Mouse (Mus musculus): ENCODE results near the gene 4933402J07Rik. TPM values are rescaled to one million over a fixed set of nuclear protein-coding genes. Genes with fewer than 3 reads are reported as not detected.
A peak's percentile ranks its signal among the peaks of the same experiment; 100 is the strongest.

4933402J07Rik gene
- polyA plus RNA-seq (2014; fragmentation: Nextera tagmentation; extraction: Ambion mirVana): not detected in 2 replicates

DNA sequence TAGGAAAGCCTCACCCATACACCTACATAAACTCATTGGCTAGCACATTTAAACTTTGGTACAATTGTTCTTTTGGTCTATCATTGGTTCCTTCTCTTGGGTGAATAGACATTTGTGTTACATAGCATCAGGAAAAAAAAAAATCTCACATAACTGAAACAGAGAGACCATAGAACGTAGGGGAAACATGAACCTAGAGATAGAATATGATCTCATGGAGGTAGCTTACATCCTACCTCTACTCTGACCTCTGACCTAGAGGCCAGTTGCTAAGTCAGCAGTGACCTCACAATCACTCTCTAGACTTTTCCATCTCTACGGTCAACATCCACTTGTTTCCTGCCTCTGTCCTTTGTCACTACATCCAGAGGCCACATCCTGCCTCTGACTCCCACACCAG lies at the start of gene 4933402J07Rik:
Gene 4933402J07Rik (plus strand): TSS at position 301 of the 400 bp plus-strand sequence.
- 59% methylated on average over 2 of the region's 2 CpGs for WGBS
- Histone ChIP-seq H3K27ac (replicated peaks; ENCODE audit: low read depth, low read length) (no peak within 1 kb of the TSS), H3K4me3 (ENCODE audit: low read depth, low read length) (no peak within 1 kb of the TSS), H3K27me3 (ENCODE audit: control insufficient read depth, insufficient read depth, low read length) (no peaks in the 10 kb centered on the region), H3K9me3 (replicated peaks; ENCODE audit: control insufficient read depth, low read length) (no peaks in the 10 kb centered on the region), H3K4me1 (ENCODE audit: control insufficient read depth, insufficient read depth, low read length) (no peaks in the 10 kb centered on the region), H3K4me2 (ENCODE audit: low read depth, low read length) (no peak within 1 kb of the TSS), H3K36me3 (replicated peaks; ENCODE audit: control insufficient read depth, insufficient read depth, low read depth, low read length) (no peaks in the 10 kb centered on the region), H3K9ac (replicated peaks; ENCODE audit: low read length) (no peak within 1 kb of the TSS)
- ATAC-seq (replicated peaks; ENCODE audit: insufficient number of reproducible peaks, low FRiP score, low TSS enrichment, low read depth) (no peak), DNase-seq (ENCODE audit: low spot score) (no peak)

DNA sequence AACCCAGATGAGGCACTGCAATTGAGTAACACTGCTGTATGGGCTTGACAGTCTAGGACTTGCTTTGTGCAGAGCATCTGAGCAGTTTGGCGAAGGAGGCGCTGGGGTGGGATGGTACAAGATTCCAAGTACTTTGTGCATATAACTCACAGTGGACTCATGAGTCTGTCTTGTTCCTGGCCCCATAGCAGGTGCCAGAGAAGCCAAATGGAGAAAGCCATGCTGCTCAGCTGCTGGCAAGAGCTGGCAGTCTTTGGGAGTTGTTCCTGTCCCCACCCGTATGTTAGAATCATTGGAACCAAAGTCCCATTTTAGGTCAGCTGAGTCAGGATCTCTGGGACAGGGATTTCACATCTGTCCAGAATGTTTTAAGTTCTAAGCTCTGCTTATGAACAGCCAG lies 46.5 kb upstream of the 4933402J07Rik start:
- ATAC-seq (replicated peaks; ENCODE audit: insufficient number of reproducible peaks, low FRiP score, low TSS enrichment, low read depth): no peak
- H3K27me3 ChIP-seq (ENCODE audit: control insufficient read depth, insufficient read depth, low read length): no peaks in the 10 kb centered on the region
- WGBS: 96% methylated on average over 3 of the region's 3 CpGs

DNA sequence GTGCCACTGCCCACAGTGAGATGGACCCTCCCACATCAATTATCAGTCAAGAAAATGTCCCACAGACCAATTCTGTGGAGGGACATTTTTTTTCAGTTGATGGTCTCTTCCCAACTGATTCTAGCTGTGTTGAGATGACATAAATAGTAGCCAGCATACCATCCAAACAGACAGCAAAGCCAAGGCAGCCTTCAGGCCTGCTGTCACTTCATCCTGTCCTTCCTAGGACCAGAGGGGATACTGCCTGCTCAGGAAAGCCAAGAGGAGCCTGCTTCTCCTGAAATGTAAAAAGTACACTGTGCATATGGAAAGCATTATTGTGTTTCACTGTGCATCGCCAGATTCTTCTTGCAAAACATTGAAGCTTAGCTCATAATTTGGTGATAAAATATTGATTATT lies 38.6 kb upstream of the 4933402J07Rik start:
- Histone ChIP-seq H3K27ac (replicated peaks; ENCODE audit: low read depth, low read length) (no peak overlapping the region), H3K4me3 (ENCODE audit: low read depth, low read length) (no peak overlapping the region), H3K4me2 (ENCODE audit: low read depth, low read length) (no peak overlapping the region), H3K27me3 (ENCODE audit: control insufficient read depth, insufficient read depth, low read length) (no peaks in the 10 kb centered on the region), H3K36me3 (replicated peaks; ENCODE audit: control insufficient read depth, insufficient read depth, low read depth, low read length) (no peaks in the 10 kb centered on the region), H3K4me1 (ENCODE audit: control insufficient read depth, insufficient read depth, low read length) (no peaks in the 10 kb centered on the region), H3K9me3 (replicated peaks; ENCODE audit: control insufficient read depth, low read length) (no peaks in the 10 kb centered on the region), H3K9ac (replicated peaks; ENCODE audit: low read length) (no peak overlapping the region)
- DNase-seq (ENCODE audit: low spot score) (no peak), ATAC-seq (replicated peaks; ENCODE audit: insufficient number of reproducible peaks, low FRiP score, low TSS enrichment, low read depth) (no peak)
- WGBS: 65% methylated on average over 1 of the region's 1 CpGs

More for the DNA sequence above, 46.5 kb upstream of the 4933402J07Rik start:
- Histone ChIP-seq H3K4me1 (ENCODE audit: control insufficient read depth, insufficient read depth, low read length) (no peaks in the 10 kb centered on the region), H3K27ac (replicated peaks; ENCODE audit: low read depth, low read length) (no peak overlapping the region), H3K4me3 (ENCODE audit: low read depth, low read length) (no peak overlapping the region), H3K9ac (replicated peaks; ENCODE audit: low read length) (no peak overlapping the region), H3K36me3 (replicated peaks; ENCODE audit: control insufficient read depth, insufficient read depth, low read depth, low read length) (no peaks in the 10 kb centered on the region), H3K9me3 (replicated peaks; ENCODE audit: control insufficient read depth, low read length) (no peaks in the 10 kb centered on the region), H3K4me2 (ENCODE audit: low read depth, low read length) (no peak overlapping the region)
- no peak for DNase-seq (ENCODE audit: low spot score)

DNA sequence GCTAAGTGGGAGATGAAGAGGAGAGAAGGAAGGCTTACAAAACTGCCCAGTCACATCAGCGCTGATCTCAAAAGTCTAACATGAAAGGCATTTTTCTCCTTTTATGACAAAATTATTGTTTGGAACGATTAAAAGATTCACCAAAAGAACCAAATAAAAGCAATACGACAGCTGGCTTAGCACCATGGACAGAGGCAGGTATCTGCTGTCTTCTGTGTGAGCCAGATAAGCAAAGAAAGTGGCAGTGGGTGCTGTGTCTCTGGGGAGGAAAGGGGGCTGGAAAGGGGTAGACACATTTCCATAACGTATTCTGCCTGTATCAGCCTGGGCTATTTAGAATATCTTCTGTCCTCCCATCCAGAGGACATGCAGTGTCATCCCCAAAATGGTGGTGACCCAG lies 32.5 kb upstream of the 4933402J07Rik start:
- 58% methylated on average over 4 of the region's 4 CpGs for WGBS
- no peak for ATAC-seq (replicated peaks; ENCODE audit: insufficient number of reproducible peaks, low FRiP score, low TSS enrichment, low read depth)
- H3K27me3 ChIP-seq (ENCODE audit: control insufficient read depth, insufficient read depth, low read length): no peaks in the 10 kb centered on the region
- H3K9ac ChIP-seq (replicated peaks; ENCODE audit: low read length): no peak overlapping the region
- H3K4me2 ChIP-seq (ENCODE audit: low read depth, low read length): no peak overlapping the region
- no peak overlapping the region for H3K4me3 ChIP-seq (ENCODE audit: low read depth, low read length)
- peak; percentile 45 for DNase-seq (ENCODE audit: low spot score)
- H3K36me3 ChIP-seq (replicated peaks; ENCODE audit: control insufficient read depth, insufficient read depth, low read depth, low read length): no peaks in the 10 kb centered on the region
- H3K9me3 ChIP-seq (replicated peaks; ENCODE audit: control insufficient read depth, low read length): no peaks in the 10 kb centered on the region
- H3K27ac ChIP-seq (replicated peaks; ENCODE audit: low read depth, low read length): no peak overlapping the region
- no peaks in the 10 kb centered on the region for H3K4me1 ChIP-seq (ENCODE audit: control insufficient read depth, insufficient read depth, low read length)

DNA sequence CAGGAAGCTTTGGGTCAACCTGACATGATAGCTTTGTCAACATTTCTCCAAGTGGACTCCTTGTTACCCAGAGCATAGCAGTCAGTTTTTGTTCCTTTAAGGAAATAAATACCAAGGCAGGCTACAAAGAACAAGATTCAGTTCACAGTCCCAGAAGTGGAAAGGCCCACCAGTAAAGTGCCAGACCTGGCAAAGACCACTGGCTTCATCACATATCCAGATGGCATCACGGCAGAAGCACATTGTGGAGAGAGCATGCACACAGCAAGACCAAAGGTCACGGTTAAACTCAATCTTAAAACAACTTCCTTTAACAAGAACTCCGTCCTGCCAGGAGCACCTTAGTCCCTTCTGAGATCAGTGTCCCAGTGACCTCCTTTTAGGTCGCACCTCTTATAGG lies 30.2 kb upstream of the 4933402J07Rik start:
- 74% methylated on average over 4 of the region's 4 CpGs for WGBS
- H3K4me3 ChIP-seq (ENCODE audit: low read depth, low read length): no peak overlapping the region
- DNase-seq (ENCODE audit: low spot score) (no peak), ATAC-seq (replicated peaks; ENCODE audit: insufficient number of reproducible peaks, low FRiP score, low TSS enrichment, low read depth) (no peak)
- H3K9me3 ChIP-seq (replicated peaks; ENCODE audit: control insufficient read depth, low read length): no peaks in the 10 kb centered on the region
- no peak overlapping the region for H3K27ac ChIP-seq (replicated peaks; ENCODE audit: low read depth, low read length)
- no peak overlapping the region for H3K4me2 ChIP-seq (ENCODE audit: low read depth, low read length)
- H3K9ac ChIP-seq (replicated peaks; ENCODE audit: low read length): no peak overlapping the region
- no peaks in the 10 kb centered on the region for H3K36me3 ChIP-seq (replicated peaks; ENCODE audit: control insufficient read depth, insufficient read depth, low read depth, low read length)
- no peaks in the 10 kb centered on the region for H3K4me1 ChIP-seq (ENCODE audit: control insufficient read depth, insufficient read depth, low read length)
- no peaks in the 10 kb centered on the region for H3K27me3 ChIP-seq (ENCODE audit: control insufficient read depth, insufficient read depth, low read length)

DNA sequence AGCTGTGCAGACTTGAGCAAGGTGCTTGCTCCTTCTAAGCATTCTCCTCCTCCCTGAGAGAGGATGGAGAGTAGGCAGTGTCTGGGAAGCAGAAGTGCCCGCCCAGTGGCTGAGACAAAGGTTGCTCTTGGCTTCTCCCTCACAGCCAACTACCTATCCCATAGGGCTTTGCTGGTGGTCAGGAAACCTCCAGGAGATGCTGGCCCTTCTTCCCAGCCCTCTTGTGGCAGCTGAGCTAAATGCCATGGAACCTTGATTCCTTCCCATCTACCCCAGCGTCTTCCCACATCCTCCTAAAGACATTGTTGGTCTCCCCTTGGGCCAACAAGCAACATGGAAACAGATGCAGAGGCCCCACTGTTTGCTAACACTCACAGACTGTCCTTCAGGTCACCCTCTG lies 28.8 kb upstream of the 4933402J07Rik start:
- Histone ChIP-seq H3K36me3 (replicated peaks; ENCODE audit: control insufficient read depth, insufficient read depth, low read depth, low read length) (no peaks in the 10 kb centered on the region), H3K4me2 (ENCODE audit: low read depth, low read length) (no peak overlapping the region), H3K27ac (replicated peaks; ENCODE audit: low read depth, low read length) (no peak overlapping the region), H3K9ac (replicated peaks; ENCODE audit: low read length) (no peak overlapping the region), H3K4me3 (ENCODE audit: low read depth, low read length) (no peak overlapping the region), H3K4me1 (ENCODE audit: control insufficient read depth, insufficient read depth, low read length) (no peaks in the 10 kb centered on the region), H3K9me3 (replicated peaks; ENCODE audit: control insufficient read depth, low read length) (no peaks in the 10 kb centered on the region), H3K27me3 (ENCODE audit: control insufficient read depth, insufficient read depth, low read length) (no peaks in the 10 kb centered on the region)
- no peak for ATAC-seq (replicated peaks; ENCODE audit: insufficient number of reproducible peaks, low FRiP score, low TSS enrichment, low read depth)
- DNase-seq (ENCODE audit: low spot score): no peak
- 37% methylated on average over 2 of the region's 2 CpGs for WGBS

DNA sequence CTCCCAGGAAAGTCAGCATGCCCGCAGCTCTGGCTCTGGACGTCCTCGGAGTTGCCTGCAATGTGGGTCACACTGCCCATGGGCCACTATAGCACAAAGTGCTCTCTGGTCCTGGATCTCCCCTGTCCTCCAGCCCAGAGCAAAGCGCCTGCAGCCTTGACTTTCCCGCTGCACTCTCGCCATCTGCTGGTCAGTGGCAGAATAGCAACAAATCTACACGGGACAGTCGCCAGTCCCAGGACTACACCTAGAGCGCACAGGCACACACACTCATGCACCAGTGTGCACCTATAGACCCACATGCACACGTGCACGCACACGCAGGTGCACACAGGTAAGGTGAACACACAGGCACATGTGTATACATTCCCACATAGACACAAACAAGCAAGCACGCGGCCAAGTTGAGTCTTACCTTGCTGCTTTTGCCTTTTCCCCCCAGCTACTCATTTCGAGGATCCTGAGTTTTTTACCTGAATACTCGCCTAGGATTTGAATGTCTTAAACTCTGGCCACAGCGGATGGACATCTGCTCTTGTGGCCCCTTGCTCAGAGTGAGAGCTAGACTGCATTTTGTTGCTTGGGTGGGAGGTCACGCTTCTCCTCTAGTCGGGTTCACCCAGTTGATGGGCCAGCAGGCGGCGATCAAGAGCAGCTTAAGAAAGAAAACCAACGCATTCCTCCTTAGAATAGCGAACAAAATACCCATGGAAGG lies 26.9 kb upstream of the 4933402J07Rik start:
- no peak overlapping the region; the same call in 1 of the 2 replicates for H3K4me2 ChIP-seq (ENCODE audit: low read depth, low read length)
- no peaks in the 10 kb centered on the region for H3K27me3 ChIP-seq (ENCODE audit: control insufficient read depth, insufficient read depth, low read length)
- H3K9me3 ChIP-seq (replicated peaks; ENCODE audit: control insufficient read depth, low read length): no peaks in the 10 kb centered on the region
- DNase-seq (ENCODE audit: low spot score) (peak; percentile 85), ATAC-seq (replicated peaks; ENCODE audit: insufficient number of reproducible peaks, low FRiP score, low TSS enrichment, low read depth) (peak; percentile 68; the same call in 1 of the 2 replicates)
- H3K27ac ChIP-seq (replicated peaks; ENCODE audit: low read depth, low read length): no peak overlapping the region
- H3K9ac ChIP-seq (replicated peaks; ENCODE audit: low read length): no peak overlapping the region
- 7% methylated on average over 23 of the region's 23 CpGs for WGBS
- H3K4me1 ChIP-seq (ENCODE audit: control insufficient read depth, insufficient read depth, low read length): no peaks in the 10 kb centered on the region
- no peaks in the 10 kb centered on the region for H3K36me3 ChIP-seq (replicated peaks; ENCODE audit: control insufficient read depth, insufficient read depth, low read depth, low read length)
- no peak overlapping the region for H3K4me3 ChIP-seq (ENCODE audit: low read depth, low read length)

DNA sequence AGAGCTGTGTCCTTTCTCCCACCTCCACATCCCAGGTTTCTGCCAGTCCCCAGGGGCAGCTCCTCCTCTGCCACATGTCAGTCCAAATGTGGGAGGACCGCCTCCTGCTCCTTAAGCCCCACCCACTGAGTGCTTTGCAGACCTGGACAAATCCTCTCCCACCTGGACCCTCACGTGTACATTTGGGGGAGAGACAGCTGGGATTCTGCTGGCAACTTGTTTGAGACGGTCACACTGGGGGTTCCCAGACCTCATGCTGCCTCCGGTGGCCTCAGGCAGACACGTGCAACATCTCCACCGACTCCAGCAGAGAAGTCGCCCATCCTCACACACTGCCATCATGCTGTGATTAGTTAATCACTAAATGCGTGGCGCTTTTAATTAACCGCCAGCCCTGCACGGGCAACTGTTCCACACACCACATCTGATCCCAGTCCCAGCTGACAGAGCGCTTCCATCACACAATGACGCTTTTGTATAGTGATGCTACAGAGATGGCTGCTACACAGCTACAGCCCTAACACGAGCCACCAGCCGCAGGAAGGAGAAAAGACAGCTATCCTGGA lies 23.7 kb upstream of the 4933402J07Rik start:
- Histone ChIP-seq H3K9ac (replicated peaks; ENCODE audit: low read length) (no peak overlapping the region), H3K36me3 (replicated peaks; ENCODE audit: control insufficient read depth, insufficient read depth, low read depth, low read length) (no peaks in the 10 kb centered on the region), H3K4me1 (ENCODE audit: control insufficient read depth, insufficient read depth, low read length) (no peaks in the 10 kb centered on the region), H3K27me3 (ENCODE audit: control insufficient read depth, insufficient read depth, low read length) (no peaks in the 10 kb centered on the region), H3K27ac (replicated peaks; ENCODE audit: low read depth, low read length) (no peak overlapping the region), H3K4me3 (ENCODE audit: low read depth, low read length) (no peak overlapping the region), H3K4me2 (ENCODE audit: low read depth, low read length) (no peak overlapping the region; the same call in 1 of the 2 replicates), H3K9me3 (replicated peaks; ENCODE audit: control insufficient read depth, low read length) (no peaks in the 10 kb centered on the region)
- ATAC-seq (replicated peaks; ENCODE audit: insufficient number of reproducible peaks, low FRiP score, low TSS enrichment, low read depth) (peak; percentile 49; the same call in 1 of the 2 replicates), DNase-seq (ENCODE audit: low spot score) (peak; percentile 4)
- 11% methylated on average over 15 of the region's 15 CpGs for WGBS

All from embryonic facial prominence, embryonic 11.5 days (tissue).